15 mouse cellular contexts compared by ENCODE assay signal in the genomic region with DNA sequence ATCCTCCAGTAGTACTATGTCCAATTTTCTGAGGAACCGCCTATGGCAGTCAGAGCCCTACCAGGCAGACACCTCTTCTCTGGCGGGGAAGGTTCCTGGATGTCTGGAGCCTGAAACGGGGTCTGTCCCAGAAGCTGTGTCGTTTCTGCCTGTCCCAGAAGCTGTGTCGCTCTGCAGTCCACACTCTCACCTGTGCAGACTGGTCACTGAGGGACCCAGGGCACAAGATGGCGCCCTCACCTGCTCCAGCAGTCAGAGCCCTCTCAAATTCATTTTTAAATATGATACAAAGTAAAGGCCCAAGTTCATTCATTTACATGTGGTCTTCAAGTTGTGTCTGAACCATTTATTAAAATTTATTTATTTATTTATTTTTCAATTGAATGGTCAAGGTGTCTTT.
DNase-seq lines count a peak whose midpoint lies in the region; ATAC-seq and TF ChIP-seq lines count a peak whose summit lies in the region.
"Had no signal": no experiment of that assay in that cellular context is flagged by ENCODE, and none has a peak within 500 bp of the region (broad histone marks: within the 10 kb centered on the region; RNA-seq: fewer than 3 reads in every experiment).

No protein-coding gene starts in this region.

- H3K79me2 ChIP-seq in heart, adult 2 months (replicated peaks; ENCODE audit: control insufficient read depth, insufficient read depth, low read length): no peaks in the 10 kb centered on the region

- POLR2A ChIA-PET in Patski (lab: Charles Lee): no interaction called here

- no peaks in the 10 kb centered on the region for H3K4me1 ChIP-seq in heart, adult 2 months (ENCODE audit: control insufficient read depth, insufficient read depth, low read length)
- no peaks in the 10 kb centered on the region for H3K4me1 ChIP-seq in liver, postnatal 0 days (ENCODE audit: insufficient read depth)
- H3K4me1 ChIP-seq in liver, embryonic 11.5 days (replicated peaks; ENCODE audit: control insufficient read depth, insufficient read depth, low read length): no peaks in the 10 kb centered on the region
- H3K4me1 ChIP-seq in forebrain, embryonic 16.5 days (replicated peaks; ENCODE audit: control insufficient read depth, insufficient read depth, low read length): no peaks in the 10 kb centered on the region
- H3K4me1 ChIP-seq: forebrain, embryonic 12.5 days; hindbrain, embryonic 15.5 days; midbrain, embryonic 10.5 days had no signal

- no peaks in the 10 kb centered on the region for H3K36me3 ChIP-seq in heart, adult 2 months (ENCODE audit: control insufficient read depth, insufficient read depth, low read length)
- H3K36me3 ChIP-seq in liver, postnatal 0 days (replicated peaks; ENCODE audit: insufficient read depth, low read length): no peaks in the 10 kb centered on the region
- H3K36me3 ChIP-seq in liver, embryonic 11.5 days (ENCODE audit: control insufficient read depth, insufficient read depth, low read length): no peaks in the 10 kb centered on the region
- no peaks in the 10 kb centered on the region for H3K36me3 ChIP-seq in forebrain, embryonic 16.5 days (ENCODE audit: control insufficient read depth, insufficient read depth)
- H3K36me3 ChIP-seq: forebrain, embryonic 12.5 days; hindbrain, embryonic 15.5 days; midbrain, embryonic 10.5 days had no signal

- CTCF ChIA-PET in Patski (lab: Charles Lee): no interaction called here

- no peak for DNase-seq in heart, adult 2 months
- no peak for DNase-seq in heart, postnatal 14 days
- no peak for DNase-seq in liver, postnatal 0 days
- DNase-seq in liver, embryonic 11.5 days (ENCODE audit: low spot score): no peak
- DNase-seq in Patski (ENCODE audit: low read depth, low spot score): no peak
- DNase-seq: adrenal gland, postnatal 36 days; cerebellum, adult 9-10 months; heart, postnatal 4 days; kidney, adult 8-10 months; layer of hippocampus, adult 9-11 months had no signal

- WGBS in heart, adult 2 months: 69% methylated on average over 6 of the region's 6 CpGs
- WGBS in liver, postnatal 0 days (ENCODE audit: insufficient replicate concordance): 75% methylated on average over 6 of the region's 6 CpGs
- WGBS in liver, embryonic 11.5 days: 75% methylated on average over 6 of the region's 6 CpGs
- WGBS in forebrain, embryonic 16.5 days: 72% methylated on average over 6 of the region's 6 CpGs

- no peak overlapping the region for H3K4me2 ChIP-seq in liver, postnatal 0 days (ENCODE audit: low read depth, low read length)
- no peak overlapping the region for H3K4me2 ChIP-seq in liver, embryonic 11.5 days
- H3K4me2 ChIP-seq in forebrain, embryonic 16.5 days (ENCODE audit: low read length): no peak overlapping the region
- H3K4me2 ChIP-seq: forebrain, embryonic 12.5 days; hindbrain, embryonic 15.5 days had no signal

- H3K27me3 ChIP-seq in heart, adult 2 months (ENCODE audit: control insufficient read depth, insufficient read depth, low read length): no peaks in the 10 kb centered on the region
- no peaks in the 10 kb centered on the region for H3K27me3 ChIP-seq in liver, postnatal 0 days (ENCODE audit: insufficient read depth, low read length)
- no peaks in the 10 kb centered on the region for H3K27me3 ChIP-seq in liver, embryonic 11.5 days (replicated peaks; ENCODE audit: control insufficient read depth, insufficient read depth, low read length)
- peaks cover 5% of the 10 kb centered on the region for H3K27me3 ChIP-seq in Patski
- no peaks in the 10 kb centered on the region for H3K27me3 ChIP-seq in forebrain, embryonic 16.5 days (replicated peaks; ENCODE audit: control insufficient read depth, insufficient read depth, low read length)
- H3K27me3 ChIP-seq: forebrain, embryonic 12.5 days; hindbrain, embryonic 15.5 days had no signal

- intact Hi-C loops in heart, adult 2 months (cut with DNase I): no loop called here
- intact Hi-C loops in heart, postnatal 14 days (cut with DNase I): no loop called here

- 0 out of 2 replicates have a peak, but pooled peaks have one; percentile 8 for TF ChIP-seq CTCF in heart, adult 2 months (IDR thresholded peaks at IDR 0.05)
- TF ChIP-seq CTCF in liver, postnatal 0 days (IDR thresholded peaks at IDR 0.05; ENCODE audit: low read depth): 0 out of 2 replicates have a peak, but pooled peaks have one; percentile 15
- TF ChIP-seq CTCF in Patski (IDR thresholded peaks at IDR 0.05): peak; percentile 46

- no peak for TF ChIP-seq POLR2A in heart, adult 2 months (IDR thresholded peaks at IDR 0.05; ENCODE audit: insufficient read depth, low read depth, low read length)

- no peak overlapping the region for H3K4me3 ChIP-seq in heart, adult 2 months
- no peak overlapping the region for H3K4me3 ChIP-seq in liver, postnatal 0 days (ENCODE audit: low read depth, low read length)
- no peak overlapping the region for H3K4me3 ChIP-seq in liver, embryonic 11.5 days (ENCODE audit: low read depth, low read length)
- H3K4me3 ChIP-seq in forebrain, embryonic 16.5 days (replicated peaks; ENCODE audit: low read length): no peak overlapping the region
- H3K4me3 ChIP-seq: forebrain, embryonic 12.5 days; hindbrain, embryonic 15.5 days; midbrain, embryonic 10.5 days had no signal

- ATAC-seq in liver, postnatal 0 days: no peak
- no peak for ATAC-seq in liver, embryonic 11.5 days (replicated peaks; ENCODE audit: low FRiP score)
- ATAC-seq in Patski: no peak
- ATAC-seq in forebrain, embryonic 16.5 days: no peak
- ATAC-seq in megakaryocyte progenitor cell, adult 5-6 weeks (replicated peaks; ENCODE audit: poor library complexity): no peak

- H3K9me3 ChIP-seq in liver, postnatal 0 days (ENCODE audit: low read length): no peaks in the 10 kb centered on the region
- H3K9me3 ChIP-seq in liver, embryonic 11.5 days (ENCODE audit: control insufficient read depth, low read length): no peaks in the 10 kb centered on the region
- H3K9me3 ChIP-seq in forebrain, embryonic 16.5 days (ENCODE audit: control insufficient read depth, low read length): no peaks in the 10 kb centered on the region
- H3K9me3 ChIP-seq: forebrain, embryonic 12.5 days; hindbrain, embryonic 15.5 days had no signal

- H3K27ac ChIP-seq in heart, adult 2 months: no peak overlapping the region
- no peak overlapping the region for H3K27ac ChIP-seq in liver, postnatal 0 days (ENCODE audit: low read depth)
- H3K27ac ChIP-seq in liver, embryonic 11.5 days (ENCODE audit: low read depth, low read length): no peak overlapping the region
- no peak overlapping the region for H3K27ac ChIP-seq in forebrain, embryonic 16.5 days (ENCODE audit: low read length)
- H3K27ac ChIP-seq: forebrain, embryonic 12.5 days; hindbrain, embryonic 15.5 days; midbrain, embryonic 10.5 days had no signal

- in situ Hi-C loops in Patski (cut with MboI; ENCODE audit: low pct_unique_long_range_greater_than_20kb): no loop called here

- no peak for TF ChIP-seq EP300 in heart, adult 2 months (IDR thresholded peaks at IDR 0.05; ENCODE audit: insufficient read depth, low read depth, low read length)
- TF ChIP-seq EP300 in liver, postnatal 0 days (IDR thresholded peaks at IDR 0.05; ENCODE audit: low read depth): no peak

- no peak overlapping the region for H3K9ac ChIP-seq in heart, adult 2 months (ENCODE audit: low read depth, low read length)
- no peak overlapping the region for H3K9ac ChIP-seq in liver, postnatal 0 days (replicated peaks)
- no peak overlapping the region for H3K9ac ChIP-seq in liver, embryonic 11.5 days (ENCODE audit: low read depth, low read length)
- H3K9ac ChIP-seq in forebrain, embryonic 16.5 days (replicated peaks; ENCODE audit: low read depth, low read length): no peak overlapping the region
- H3K9ac ChIP-seq: forebrain, embryonic 12.5 days; hindbrain, embryonic 15.5 days had no signal
